Mouse (Mus musculus) small intestine, adult 2 months (tissue): ENCODE results near the gene Ovol3. TPM values are rescaled to one million over a fixed set of nuclear protein-coding genes. Genes with fewer than 3 reads are reported as not detected.
"Not testable (repeated sequence)": the region's sequence is repeated elsewhere in the genome, so short reads cannot be mapped to it uniquely, and the experiment has no call there.

Experiments
- H3K27ac ChIP-seq: fragments of 200-500 bp; 2 replicates; pipeline ENCODE4 v1.5.1; 2012; ENCODE audit warnings: low read depth, low read length, control low read depth, inconsistent platforms; ENCODE audit not compliant: insufficient read depth
- H3K27me3 ChIP-seq: fragments of 200-500 bp; 2 replicates; pipeline ENCODE4 v1.6.1; 2012; ENCODE audit warnings: mild to moderate bottlenecking, moderate library complexity, low read length, inconsistent platforms; ENCODE audit not compliant: control insufficient read depth, insufficient read depth
- H3K36me3 ChIP-seq: fragments of 200-500 bp; 2 replicates; pipeline ENCODE4 v1.6.1; 2012; ENCODE audit warnings: mild to moderate bottlenecking, low read length, control low read depth, inconsistent platforms; ENCODE audit not compliant: control insufficient read depth, insufficient read depth
- H3K4me1 ChIP-seq: fragments of 200-500 bp; 2 replicates; pipeline ENCODE4 v1.6.1; 2012; ENCODE audit warnings: low read length, inconsistent platforms, mixed read lengths; ENCODE audit not compliant: control insufficient read depth, insufficient read depth, insufficient read length
- H3K4me3 ChIP-seq: fragments of 200-500 bp; 2 replicates; pipeline ENCODE4 v1.5.1; 2012; ENCODE audit warnings: low read depth, mild to moderate bottlenecking, control low read depth, inconsistent platforms, low read length, moderate library complexity
- CTCF ChIP-seq: fragments of 200-500 bp; IDR thresholded peaks from 2 replicates; pipeline ENCODE4 v1.5.1; 2012; ENCODE audit warnings: low read depth, mild to moderate bottlenecking, control low read depth, inconsistent platforms, low read length, moderate library complexity, mixed read lengths; ENCODE audit not compliant: insufficient replicate concordance, insufficient read length; ENCODE audit errors: extremely low read depth
- POLR2A ChIP-seq: fragments of 200-500 bp; IDR thresholded peaks from 2 replicates; pipeline ENCODE4 v1.6.1; 2012; ENCODE audit warnings: low read depth, mild to moderate bottlenecking, control low read depth, inconsistent platforms, low read length, moderate library complexity
- WGBS: fragments of 180-500 bp; shearing (Covaris S2); methylation state at CpG from one replicate; pipeline ENCODE4 v1.1.7; 2018; 5-methylcytosine and 5-hydroxymethylcytosine counted together
- polyA plus RNA-seq: library from polyadenylated mRNA; depleted of rRNA; stranded (reverse); fragments of >200 nt; gene quantifications from 2 replicates; pipeline ENCODE4 v1.2.3, GENCODE M21; 2012

Gene Ovol3
- polyA plus RNA-seq, 1 experiment, result not detected

GRCm38 (mm10) chr7:30213881-30214280 lies 21.6 kb downstream of the Ovol3 start:
- H3K4me3 ChIP-seq, result no peak overlapping the region
- 44% methylated on average over 3 of the region's 3 CpGs for WGBS
- peaks cover 3% of the 10 kb centered on the region; the same call in 1 of the 2 replicates for H3K4me1 ChIP-seq
- no peak for TF ChIP-seq CTCF
- no peak for TF ChIP-seq POLR2A
- H3K27ac ChIP-seq, result no peak overlapping the region
- no peaks in the 10 kb centered on the region; the same call in 1 of the 2 replicates for H3K27me3 ChIP-seq
- no peaks in the 10 kb centered on the region for H3K36me3 ChIP-seq

- Histone ChIP-seq H3K27me3 (no peaks in the 10 kb centered on the region; the same call in 1 of the 2 replicates), H3K4me1 (no peaks in the 10 kb centered on the region), H3K27ac (no peak overlapping the region), H3K4me3 (no peak overlapping the region), H3K36me3 (no peaks in the 10 kb centered on the region)
- WGBS, result 47% methylated on average over 4 of the region's 4 CpGs
- TF ChIP-seq CTCF (no peak), POLR2A (no peak)
These were observed 24.5 kb downstream of the Ovol3 start for GRCm38 (mm10) chr7:30211025-30211424.

- H3K4me1 ChIP-seq, H3K27ac ChIP-seq, H3K4me3 ChIP-seq, H3K36me3 ChIP-seq, H3K27me3 ChIP-seq: not testable (repeated sequence)
- WGBS, result 49% methylated on average over 5 of the region's 5 CpGs
These were observed 29.2 kb downstream of the Ovol3 start for GRCm38 (mm10) chr7:30206364-30206763.

GRCm38 (mm10) chr7:30205383-30205782 lies 30.1 kb downstream of the Ovol3 start:
- no peaks in the 10 kb centered on the region for H3K36me3 ChIP-seq
- no peak overlapping the region for H3K27ac ChIP-seq
- no peaks in the 10 kb centered on the region for H3K27me3 ChIP-seq
- 5% methylated on average over 2 of the region's 2 CpGs for WGBS
- no peaks in the 10 kb centered on the region for H3K4me1 ChIP-seq
- TF ChIP-seq CTCF (no peak), POLR2A (no peak)
- H3K4me3 ChIP-seq, result no peak overlapping the region

- Histone ChIP-seq H3K4me3 (peak overlapping the region; percentile 54), H3K36me3 (no peaks in the 10 kb centered on the region), H3K27me3 (no peaks in the 10 kb centered on the region), H3K27ac (peak overlapping the region; percentile 52), H3K4me1 (no peaks in the 10 kb centered on the region)
- TF ChIP-seq CTCF (no peak), POLR2A (no peak)
- 17% methylated on average over 8 of the region's 8 CpGs for WGBS
These were observed 31.1 kb downstream of the Ovol3 start for GRCm38 (mm10) chr7:30204380-30204779.

- Histone ChIP-seq H3K4me3 (no peak overlapping the region), H3K27ac (no peak overlapping the region), H3K36me3 (no peaks in the 10 kb centered on the region), H3K4me1 (peaks cover 3% of the 10 kb centered on the region; the same call in 1 of the 2 replicates), H3K27me3 (no peaks in the 10 kb centered on the region)
- TF ChIP-seq CTCF, result no peak
- TF ChIP-seq POLR2A, result no peak
- 77% methylated on average over 11 of the region's 11 CpGs for WGBS
These were observed 32.4 kb downstream of the Ovol3 start for GRCm38 (mm10) chr7:30202895-30203690.

GRCm38 (mm10) chr7:30200661-30201060 lies 34.9 kb downstream of the Ovol3 start:
- not testable (repeated sequence) for H3K4me3 ChIP-seq

GRCm38 (mm10) chr7:30200200-30200599 lies 35.3 kb downstream of the Ovol3 start:
- TF ChIP-seq CTCF (no peak), POLR2A (no peak)
- 75% methylated on average over 5 of the region's 5 CpGs for WGBS
- no peaks in the 10 kb centered on the region for H3K36me3 ChIP-seq

More at GRCm38 (mm10) chr7:30200661-30201060, 34.9 kb downstream of the Ovol3 start:
- WGBS, result 88% methylated on average over 5 of the region's 5 CpGs
- H3K4me1 ChIP-seq, result peaks cover 13% of the 10 kb centered on the region
- H3K27me3 ChIP-seq, H3K27ac ChIP-seq, H3K36me3 ChIP-seq: not testable (repeated sequence)

More at GRCm38 (mm10) chr7:30200200-30200599, 35.3 kb downstream of the Ovol3 start:
- no peaks in the 10 kb centered on the region for H3K27me3 ChIP-seq
- H3K4me3 ChIP-seq, result no peak overlapping the region
- H3K4me1 ChIP-seq, result peaks cover 18% of the 10 kb centered on the region
- H3K27ac ChIP-seq, result no peak overlapping the region
